Mouse (Mus musculus): ENCODE data around the gene Wwc2. TPM values are rescaled to one million over a fixed set of nuclear protein-coding genes. Genes with fewer than 3 reads are reported as not detected.

The Wwc2 gene
- total RNA-seq, 2 experiments from 2014 or later = 26.6 to 29.1 TPM

DNA sequence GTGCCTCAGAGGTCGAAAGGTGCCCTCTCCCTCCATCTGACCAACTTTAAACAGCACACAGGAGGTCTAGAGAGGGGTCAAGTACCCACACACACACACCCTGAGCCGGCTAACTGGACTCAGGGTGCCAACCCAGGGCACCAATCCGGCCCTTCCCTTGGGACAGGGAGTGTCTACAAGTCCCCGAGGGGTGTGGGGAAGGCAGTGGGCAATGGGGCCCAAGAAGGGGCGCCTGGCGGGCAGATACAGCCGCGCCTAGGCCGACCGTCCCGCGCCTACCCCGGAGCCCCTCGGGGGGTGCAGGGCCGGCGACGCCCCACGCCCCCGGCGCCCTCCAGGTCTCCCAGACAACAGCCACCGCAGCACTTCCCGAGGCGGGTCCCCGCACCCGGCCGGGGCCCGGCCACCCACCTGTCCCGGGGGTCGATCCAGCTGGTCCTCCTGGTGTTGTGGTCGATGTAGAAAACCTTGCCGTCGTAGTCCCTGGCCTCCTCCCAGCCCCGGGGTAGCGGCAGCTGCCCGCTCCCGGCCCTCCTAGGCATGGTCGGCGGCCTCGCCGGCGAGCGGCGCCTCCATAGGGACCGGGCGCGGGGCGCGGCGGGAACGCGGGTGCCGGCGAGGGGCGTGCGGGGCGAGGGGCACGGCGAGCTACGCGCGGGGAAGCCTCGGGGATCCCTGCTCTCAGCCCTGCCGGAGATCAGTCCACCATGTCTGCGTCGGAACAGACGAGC lies 904 bp downstream of the Wwc2 start:
- no peak for DNase-seq (ENCODE audit: low spot score in 2 of 2)

DNA sequence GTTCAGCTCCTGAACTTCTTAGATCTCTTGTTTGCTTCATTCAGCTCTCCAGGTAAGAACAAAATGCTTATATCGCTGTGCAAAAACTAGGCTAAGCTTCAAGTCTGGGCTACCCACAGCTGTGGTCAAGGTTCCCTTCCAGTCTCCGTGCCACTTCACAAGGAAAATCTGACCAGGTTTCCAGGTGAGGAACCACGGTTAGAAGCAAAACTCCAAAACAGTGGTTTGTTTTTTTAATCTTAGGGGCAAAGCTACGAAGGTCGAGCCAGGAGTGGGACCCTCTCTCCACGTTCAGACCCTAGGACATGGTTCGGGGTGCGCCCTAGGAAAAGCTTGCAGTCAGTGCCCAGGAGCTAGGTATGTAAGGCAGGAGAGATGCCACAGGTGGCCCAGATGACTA lies 1.5 kb downstream of the Wwc2 start:
- no peak for DNase-seq (ENCODE audit: low spot score in 2 of 2)

DNA sequence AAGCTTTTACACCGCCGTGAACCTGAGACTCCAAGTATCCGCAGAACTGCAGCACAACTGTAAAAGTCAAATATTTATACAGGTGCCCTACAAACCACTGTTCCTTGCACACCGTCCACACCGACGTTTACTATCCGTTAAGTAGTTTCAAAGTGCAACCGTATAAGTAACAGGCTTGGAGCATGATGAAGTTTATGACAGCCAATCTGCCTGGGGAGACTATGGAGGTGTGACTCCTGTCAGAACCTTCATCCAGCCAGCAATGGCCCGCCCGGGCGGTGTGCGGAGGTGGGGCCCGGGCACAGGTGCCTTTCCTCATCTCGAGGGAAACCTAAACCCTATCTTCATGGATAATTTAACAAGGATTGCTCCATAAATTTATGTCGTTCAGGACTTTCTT lies 2.6 kb downstream of the Wwc2 start:
- no peak for DNase-seq (ENCODE audit: low spot score in 2 of 2)

DNA sequence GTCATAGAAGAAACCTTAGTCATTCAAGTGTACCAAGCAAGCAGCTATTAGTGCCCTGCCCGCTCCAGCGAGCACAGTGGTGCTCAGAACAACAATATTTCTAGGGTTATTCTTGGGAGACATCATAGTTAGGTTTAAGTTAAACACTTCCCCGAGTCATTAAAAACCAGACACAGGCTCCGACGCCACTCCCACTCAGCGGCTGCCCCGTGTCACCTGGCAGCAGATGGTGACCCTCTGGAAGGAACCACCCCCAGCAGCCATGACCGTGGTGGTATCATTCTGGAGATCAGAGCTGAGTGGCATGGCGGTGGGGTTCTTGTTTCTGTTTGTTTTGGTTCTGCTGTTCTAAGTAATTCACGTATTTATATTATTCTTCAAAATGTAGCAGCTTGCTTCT lies 5.1 kb downstream of the Wwc2 start:
- no peak for DNase-seq (ENCODE audit: low spot score in 2 of 2)

DNA sequence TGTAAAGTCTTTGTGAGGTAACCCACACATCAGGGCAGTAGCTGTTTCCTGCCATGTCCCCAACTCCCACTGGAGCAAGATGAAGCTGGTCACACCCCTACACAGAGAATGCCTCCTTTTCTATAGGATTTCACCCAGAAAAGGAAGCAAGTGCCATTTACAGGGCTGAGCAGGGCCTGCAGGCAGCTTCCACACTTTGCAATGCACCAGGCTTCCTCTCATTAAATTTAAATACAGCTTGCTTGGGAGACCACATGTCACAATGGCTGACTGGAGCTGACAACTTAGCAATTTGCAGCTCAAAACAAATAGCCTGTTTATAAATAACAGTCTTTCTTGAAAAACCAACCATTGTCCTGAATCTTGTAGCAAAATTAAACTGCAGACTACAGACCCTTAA lies 5.5 kb downstream of the Wwc2 start:
- DNase-seq (ENCODE audit: low spot score in 2 of 2) = no peak

DNA sequence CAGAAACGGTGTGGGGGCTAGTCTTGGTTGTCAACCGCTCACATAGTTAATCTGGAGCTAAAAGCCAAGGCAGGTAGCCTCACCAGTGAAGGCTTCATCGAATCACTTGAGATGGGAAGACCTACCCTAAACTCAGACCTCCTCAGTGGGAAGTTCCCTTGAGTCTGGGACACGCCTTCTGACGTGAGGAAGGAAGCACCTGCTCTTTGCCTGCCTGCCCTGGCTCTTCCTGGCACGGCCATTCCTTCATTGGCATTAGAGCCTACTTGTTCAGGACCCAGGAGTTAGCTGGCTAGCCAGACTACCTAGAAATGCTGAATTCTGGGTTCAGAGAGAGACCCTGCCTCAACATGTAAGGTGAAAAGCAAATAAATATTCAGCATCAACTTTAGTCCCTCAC lies 9.6 kb downstream of the Wwc2 start:
- DNase-seq (ENCODE audit: low spot score in 2 of 2) = no peak

DNA sequence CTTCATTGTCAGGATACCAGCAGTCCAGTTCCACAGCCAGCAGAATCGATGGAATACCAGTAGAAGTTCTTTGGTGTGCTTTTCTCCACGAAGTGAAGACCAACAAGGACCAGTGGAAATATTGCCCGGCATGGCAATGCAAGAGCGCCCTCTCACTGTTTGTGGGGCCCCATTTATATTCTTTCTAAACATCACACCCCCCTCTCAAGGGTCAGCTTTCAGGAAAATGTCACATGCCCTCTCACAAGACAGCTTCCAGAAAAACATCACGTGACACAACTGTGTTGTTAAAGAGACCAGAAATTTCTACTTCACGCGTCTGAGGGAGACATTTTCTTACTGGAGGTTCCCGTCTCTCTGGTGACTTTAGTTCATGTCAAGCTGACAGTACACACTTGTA lies 10.8 kb downstream of the Wwc2 start:
- no peak for DNase-seq (ENCODE audit: low spot score in 2 of 2)

DNA sequence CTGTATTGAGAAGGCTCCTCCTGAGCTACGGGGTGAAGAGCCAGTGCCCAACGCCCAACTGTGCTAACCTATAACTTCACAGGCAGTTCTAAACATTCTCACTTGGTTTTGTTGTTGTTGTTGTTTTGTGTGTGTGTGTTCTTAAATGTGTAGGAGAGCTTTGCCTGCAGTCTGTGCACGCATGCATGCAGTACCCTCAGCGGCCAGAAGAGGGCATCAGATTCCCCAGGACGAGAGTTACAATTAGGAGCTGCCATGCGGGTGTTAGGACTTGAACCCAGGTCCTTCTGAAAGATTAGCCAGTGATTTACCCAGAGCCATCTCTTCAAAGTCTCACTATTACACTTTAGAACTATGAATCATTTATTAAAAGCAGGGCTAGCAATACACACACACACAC lies 12.0 kb downstream of the Wwc2 start:
- no peak for DNase-seq (ENCODE audit: low spot score in 2 of 2)

DNA sequence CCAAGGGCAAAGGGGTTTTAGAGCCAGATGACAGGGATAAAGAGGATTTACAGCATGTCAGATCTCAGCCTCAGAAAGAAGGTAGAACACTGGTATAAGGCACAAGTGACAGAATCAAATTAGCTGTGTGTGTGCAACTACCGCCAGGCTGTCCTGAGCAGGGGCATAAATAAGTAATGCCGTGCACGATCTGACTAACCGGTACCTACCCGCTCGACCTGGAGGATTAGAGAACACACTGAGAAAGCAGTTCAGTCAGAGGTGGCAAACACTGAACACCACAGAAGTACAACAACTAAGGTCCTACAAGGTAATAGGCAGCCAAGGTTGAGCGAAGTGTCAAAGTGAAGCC lies 15.8 kb downstream of the Wwc2 start:
- DNase-seq (ENCODE audit: low spot score in 2 of 2) = no peak

DNA sequence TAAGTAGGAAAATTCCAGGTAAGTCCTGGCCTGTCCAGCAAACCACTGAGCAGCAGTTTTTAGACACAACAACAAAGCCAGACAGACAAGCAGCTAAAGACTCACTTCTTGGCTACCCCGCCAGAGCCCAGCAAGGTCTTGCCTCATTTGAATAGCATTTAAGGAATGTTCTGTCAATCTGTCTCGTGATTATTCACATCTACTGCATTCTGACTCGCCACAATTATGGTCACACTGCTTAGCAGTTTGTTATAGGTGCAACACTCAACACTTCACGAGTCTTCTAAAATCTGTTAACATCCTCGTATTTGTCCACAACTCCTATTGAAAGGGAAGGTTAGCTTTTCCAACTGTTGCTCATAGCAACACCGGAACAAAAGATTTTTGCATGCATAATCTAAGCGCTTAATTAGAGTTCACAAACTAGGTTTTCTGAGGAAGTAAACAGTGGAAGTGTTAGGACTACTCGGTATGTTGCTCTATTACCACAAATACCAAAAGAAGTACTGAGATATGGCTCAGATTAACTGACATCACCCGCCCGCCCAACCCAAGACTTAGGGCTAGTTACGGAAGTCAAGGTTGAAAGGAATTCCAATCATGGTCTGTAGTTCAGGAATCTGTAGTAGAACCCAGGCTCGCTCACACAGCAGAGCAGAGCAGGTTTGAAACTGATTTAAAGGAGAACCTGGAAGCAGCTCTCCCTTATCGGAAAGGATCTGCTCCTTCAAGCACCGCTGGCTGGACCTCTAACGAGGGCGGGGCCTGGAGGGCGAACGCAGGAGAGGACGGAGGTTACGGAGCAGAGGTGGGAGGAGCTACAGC lies 16.4 kb downstream of the Wwc2 start:
- DNase-seq (ENCODE audit: low spot score in 2 of 2) = no peak

DNA sequence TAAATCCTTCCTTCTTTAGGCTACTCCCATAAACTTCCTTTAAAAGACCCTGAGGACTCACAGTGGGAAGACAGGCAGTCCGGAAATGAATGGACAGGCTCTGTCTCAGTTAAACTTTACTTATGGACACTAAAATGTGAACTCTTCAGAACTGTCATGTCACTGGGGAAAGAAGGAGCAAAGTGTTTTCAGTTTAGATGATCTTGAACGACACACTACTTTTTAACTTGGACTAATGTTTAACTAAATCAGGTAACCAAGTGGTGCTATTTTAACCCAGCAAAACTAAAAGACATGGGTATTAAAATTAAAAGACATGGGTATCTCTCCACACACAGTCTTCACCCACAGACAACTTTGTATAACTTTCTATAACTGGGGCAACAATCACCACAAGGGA lies 19.6 kb downstream of the Wwc2 start:
- no peak for DNase-seq (ENCODE audit: low spot score in 2 of 2)

DNA sequence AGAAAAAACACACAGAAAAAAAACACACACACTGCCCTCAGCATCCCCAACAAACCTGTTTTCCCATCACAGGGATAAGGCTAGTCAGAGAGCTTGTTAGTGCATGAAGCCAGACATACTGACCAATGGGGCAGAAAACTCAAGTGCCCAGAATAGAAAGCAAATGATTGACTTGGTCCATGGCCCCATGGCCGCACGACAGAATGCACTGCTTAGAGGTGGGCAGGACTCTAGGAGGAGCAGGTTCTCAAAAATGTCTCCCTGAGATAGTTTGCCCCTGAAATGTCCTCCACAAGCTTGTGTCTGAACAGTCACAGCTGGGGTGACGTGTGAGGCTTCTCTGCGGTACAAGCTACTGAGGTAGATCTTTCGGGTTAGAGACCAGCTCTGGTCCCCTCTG lies 20.1 kb downstream of the Wwc2 start:
- no peak for DNase-seq (ENCODE audit: low spot score in 2 of 2)

DNA sequence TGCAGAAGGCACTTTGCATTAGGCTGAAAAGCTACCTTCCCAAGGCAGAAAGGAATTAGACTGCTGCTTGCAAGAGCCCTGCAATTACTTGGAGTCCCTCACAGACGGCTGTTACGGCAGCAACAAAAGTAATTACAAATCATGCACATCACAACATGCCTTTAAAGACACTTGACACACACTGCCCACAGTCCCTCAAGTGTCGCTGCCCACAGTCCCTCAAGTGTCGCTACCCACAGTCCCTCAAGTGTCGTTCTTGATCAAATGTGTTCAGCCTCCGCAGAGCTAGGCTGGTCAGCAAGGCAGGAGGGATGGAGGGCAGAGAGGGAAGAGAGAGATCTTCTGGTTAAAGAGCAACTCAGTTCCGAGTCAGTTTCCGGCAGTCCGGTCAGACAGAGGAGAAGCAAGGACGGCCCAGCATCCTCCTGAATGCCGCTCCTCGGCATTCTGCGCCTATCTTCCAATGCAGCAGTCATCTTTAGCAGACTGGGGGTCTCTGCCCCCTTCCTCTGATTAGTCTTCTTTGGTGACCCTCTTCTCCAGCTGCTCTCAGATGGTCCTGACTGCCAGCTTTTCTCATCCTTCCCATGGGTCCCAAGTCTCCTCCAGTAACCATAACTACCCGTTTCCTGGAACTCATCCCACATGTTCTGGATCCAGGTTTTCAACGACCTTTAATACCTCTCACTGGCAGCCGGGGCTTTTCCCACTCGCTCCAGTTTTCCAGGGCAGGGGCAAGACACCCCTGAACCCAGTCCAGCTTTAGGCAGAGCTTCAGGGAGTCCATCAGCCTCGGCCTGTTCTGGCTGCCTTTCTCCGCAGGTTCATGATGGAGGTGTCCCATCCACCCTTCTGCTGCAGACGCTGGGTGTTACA lies 23.4 kb downstream of the Wwc2 start:
- DNase-seq (ENCODE audit: low spot score in 2 of 2) = no peak

DNA sequence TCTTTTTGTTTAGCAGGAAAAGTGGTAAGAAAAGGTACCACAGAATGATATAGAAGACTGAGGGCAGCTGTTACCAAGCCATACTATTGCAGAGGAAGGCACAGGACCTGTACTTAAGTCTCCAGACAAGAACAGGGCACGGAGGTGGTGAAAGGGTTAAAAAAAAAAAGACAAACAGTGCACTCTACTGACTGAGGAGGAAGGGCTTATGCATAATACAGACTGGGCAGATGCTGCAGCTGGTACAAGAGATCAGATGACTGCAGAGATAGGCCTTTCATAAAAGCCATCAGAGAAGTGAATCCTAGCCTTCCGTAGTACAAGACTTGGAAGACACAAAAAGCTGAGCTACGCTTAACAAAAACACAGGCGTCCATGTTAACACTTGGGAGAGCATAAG lies 28.2 kb downstream of the Wwc2 start:
- no peak for DNase-seq (ENCODE audit: low spot score in 2 of 2)

DNA sequence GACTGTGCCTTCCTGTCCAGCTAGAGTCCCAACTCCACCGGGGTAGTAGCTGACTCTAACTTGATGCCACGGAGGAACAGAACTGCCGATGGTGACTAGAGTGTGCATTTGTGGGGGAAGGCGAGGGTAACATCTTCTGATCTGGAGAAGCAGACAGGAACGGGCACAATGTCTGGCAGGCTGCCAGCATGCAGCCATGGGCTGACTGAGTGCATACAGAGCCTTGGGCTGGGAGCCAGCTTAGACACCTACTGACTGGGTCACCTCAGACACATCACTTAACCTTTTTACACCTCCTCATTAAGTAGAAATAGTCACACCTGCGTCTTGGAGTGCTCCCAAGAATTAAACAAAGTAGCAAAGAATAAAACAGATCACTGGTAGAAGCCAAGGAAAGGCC lies 28.7 kb downstream of the Wwc2 start:
- peak in 1 of 2 experiments; percentile 28 for DNase-seq (ENCODE audit: low spot score in 2 of 2)

DNA sequence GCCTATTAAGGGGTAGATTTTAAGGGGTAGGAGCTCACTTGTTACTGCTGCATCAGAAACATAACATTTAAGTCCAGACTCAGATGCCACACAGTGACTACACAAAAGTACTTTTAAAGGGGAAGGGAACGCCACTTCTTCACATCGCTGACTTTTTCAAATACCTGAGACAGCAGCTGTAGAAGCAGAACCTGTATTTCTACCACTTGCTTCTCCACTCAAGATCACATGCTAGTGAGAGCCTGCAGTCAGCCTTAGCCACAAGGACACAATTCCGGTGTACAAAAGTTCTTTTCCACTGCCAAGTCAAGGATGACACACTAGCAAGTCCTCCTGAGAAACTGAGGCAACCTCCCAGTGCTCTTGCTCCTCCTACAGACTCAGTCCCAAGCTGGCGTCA lies 33.2 kb downstream of the Wwc2 start:
- no peak for DNase-seq (ENCODE audit: low spot score in 2 of 2)

DNA sequence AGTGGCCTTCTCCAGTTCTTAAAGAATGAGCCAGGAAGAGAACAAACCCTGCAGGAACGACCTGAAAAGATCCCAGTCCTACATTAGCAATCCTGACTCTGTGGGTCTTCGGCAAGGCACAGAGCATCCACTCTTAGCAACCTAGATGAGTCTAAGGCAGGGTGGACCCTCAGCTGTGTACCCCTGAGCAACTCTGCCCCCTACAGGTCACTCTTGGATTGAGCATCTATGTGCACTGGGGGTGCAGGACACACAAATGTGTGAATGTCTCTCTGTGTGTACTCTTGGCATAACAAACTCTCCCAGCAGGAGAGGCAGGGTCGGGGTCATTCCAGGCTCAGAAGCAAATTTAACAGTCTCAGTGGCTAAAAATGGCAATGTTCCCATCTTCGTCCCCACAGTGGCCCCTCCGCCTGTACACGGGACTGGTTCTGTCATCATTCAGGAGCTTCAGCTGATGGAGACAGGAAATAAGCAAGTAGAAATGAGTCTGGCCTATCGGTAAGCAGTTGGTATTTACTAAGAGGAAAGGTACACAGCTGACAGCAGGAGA lies 39.3 kb downstream of the Wwc2 start:
- DNase-seq (ENCODE audit: low spot score in 2 of 2) = peak; percentile 41 to 58

DNA sequence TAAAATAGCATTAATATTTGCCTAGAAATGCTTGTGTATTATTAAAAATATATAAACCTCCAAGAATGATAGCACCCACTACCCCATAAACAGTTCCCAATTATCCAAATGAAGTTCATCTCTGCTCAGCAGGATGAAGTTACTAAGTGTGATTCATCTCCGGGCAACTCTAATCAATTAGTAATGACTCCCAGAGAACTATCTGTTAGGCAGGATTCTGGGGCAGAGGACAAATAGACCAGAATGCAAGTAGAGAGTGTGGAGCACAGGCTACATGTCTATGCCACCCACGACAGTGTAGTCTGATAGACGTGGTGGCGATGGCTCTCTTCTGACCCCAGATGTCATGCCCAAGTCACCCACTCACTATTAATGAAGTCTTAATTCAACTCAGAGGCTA lies 41.9 kb downstream of the Wwc2 start:
- no peak for DNase-seq (ENCODE audit: low spot score in 2 of 2)

DNA sequence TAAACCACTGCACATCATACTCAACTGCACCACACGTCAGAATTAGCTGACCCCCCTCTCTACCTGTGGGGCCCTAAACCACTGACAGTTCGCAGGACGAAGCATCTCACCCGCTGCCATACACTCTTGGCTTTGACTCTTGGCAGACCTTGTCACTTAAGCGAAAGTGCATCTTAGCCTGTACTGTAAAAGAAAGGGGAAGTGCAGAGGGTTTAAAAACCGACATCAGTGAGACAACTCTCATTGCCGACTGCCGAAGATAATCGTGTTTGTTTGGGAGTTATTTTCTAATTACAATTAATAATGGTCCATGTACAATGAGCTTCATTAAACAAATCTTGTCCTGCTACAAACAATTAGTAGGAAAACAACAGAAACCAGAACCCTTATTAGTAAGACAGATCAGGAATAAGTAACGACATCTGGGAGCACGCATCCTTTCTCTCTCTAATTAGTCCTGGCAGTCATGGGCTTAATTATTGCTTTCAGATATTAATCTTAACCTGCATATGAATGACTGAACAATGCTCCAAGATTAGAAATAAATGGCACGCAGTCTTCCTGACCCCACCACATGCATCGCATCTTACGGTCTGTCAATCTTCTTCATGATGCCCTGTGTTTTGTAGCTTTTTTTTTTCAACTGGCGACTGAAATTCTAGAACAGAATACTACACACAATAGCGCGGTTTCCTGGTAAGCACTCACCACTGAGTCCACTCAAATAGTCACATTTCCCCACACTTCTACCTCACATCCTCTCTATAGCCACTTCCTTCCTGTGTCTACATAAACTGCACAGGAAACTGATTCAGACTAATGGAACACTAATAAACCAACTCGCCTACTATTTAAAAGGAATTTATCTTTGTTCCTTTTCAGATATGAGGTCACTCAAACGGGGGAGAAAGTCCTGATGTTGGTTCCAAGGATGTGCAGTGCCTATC lies 42.8 kb downstream of the Wwc2 start:
- no peak for DNase-seq (ENCODE audit: low spot score in 2 of 2)

DNA sequence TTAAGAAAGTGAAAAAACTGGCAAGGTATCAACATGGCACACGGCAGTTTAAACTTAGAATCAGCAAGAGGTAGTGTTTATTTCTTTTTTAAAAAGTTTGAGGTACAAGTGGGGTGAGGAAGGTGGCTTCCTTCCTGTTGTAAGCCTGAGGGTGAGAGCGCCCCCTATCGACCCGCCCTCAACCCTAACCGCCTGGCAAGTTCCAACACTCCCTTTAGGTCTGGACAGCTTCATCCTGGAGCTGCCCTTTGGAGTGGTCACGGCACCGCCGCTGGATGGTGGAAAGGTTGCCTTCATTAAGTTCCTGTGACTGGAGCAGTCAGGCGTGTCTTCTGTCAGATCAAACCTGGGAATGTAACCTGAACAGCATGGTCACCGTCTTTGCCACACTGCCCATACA lies 47.7 kb downstream of the Wwc2 start:
- DNase-seq (ENCODE audit: low spot score in 2 of 2) = no peak

DNA sequence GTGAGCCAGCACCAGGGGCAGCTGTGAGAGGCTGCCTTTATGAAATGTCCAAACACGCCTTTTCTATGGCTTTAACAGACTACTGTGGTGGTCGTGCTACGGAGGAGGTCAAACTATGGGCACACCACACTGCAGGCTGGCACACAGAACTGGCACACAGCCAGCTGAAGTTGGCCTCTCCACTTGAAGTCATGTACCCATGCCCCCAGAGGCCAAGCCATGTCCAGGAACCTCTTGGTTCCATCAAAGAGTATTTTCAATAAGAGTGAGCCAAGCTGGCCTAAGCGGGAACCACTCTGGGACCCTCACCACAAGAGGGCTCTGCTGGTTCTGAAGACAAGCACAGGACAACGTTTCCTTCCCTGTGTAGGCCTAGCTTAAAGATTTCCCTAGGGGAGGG lies 49.7 kb downstream of the Wwc2 start:
- DNase-seq (ENCODE audit: low spot score in 2 of 2) = peak in 1 of 2 experiments; percentile 35

All from layer of hippocampus, postnatal 10 days (tissue).